Mouse (Mus musculus) ES-Bruce4 (cell line): ENCODE results near the gene Spink2.

Source experiments
- CTCF ChIP-seq: IDR thresholded peaks from one replicate; pipeline ENCODE4 v1.8.1; 2011; ENCODE audit warnings: low read depth, low read length
- EP300 ChIP-seq: IDR thresholded peaks from 2 replicates; pipeline ENCODE4 v1.6.1; 2011; ENCODE audit warnings: low read depth, low read length; ENCODE audit not compliant: insufficient read depth
- POLR2A ChIP-seq: IDR thresholded peaks from one replicate; pipeline ENCODE4 v1.8.1; 2011; ENCODE audit warnings: low read length; ENCODE audit not compliant: insufficient read depth

GRCm38 (mm10) chr5:77244331-77244987, 33.2 kb upstream of the Spink2 start:
- TF ChIP-seq CTCF (no peak), EP300 (no peak), POLR2A (no peak)
